Mouse (Mus musculus) megakaryocyte, embryonic 14.5 days (primary cell): Measurements from ENCODE around the gene Col20a1.

Experiments used
- FLI1 ChIP-seq: IDR thresholded peaks from 2 replicates; pipeline ENCODE4 v1.6.1; 2012; ENCODE audit warnings: low read length, inconsistent platforms, mixed read lengths
- GATA1 ChIP-seq: IDR thresholded peaks from 3 replicates; pipeline ENCODE4 v1.6.1; 2012; ENCODE audit warnings: mixed read lengths, low read length, inconsistent platforms, borderline replicate concordance

DNA sequence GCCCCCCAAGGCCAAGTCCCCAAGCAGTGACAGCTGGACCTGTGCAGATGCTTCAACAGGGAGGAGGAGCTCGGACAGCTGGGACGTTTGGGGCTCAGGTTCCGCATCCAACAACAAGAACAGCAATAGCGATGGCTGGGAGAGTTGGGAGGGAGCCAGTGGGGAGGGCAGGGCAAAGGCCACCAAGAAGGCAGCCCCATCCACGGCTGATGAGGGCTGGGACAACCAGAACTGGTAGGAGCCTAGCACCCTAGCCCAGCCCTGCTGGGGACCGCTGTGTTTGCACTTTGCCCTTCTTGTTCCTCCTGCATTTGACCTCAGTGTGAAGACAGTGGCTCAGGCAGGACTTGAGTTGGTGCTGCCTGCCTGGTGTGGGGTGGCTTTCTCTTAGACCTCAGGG is 5.2 kb upstream of the Col20a1 start:
- no peak for TF ChIP-seq FLI1
- no peak for TF ChIP-seq GATA1
